Mouse (Mus musculus) lung, adult 2 months (tissue): Measurements from ENCODE around the gene Fcamr.

ENCODE experiments used
- CTCF ChIP-seq: fragments of 200-500 bp; IDR thresholded peaks from 2 replicates; pipeline ENCODE4 v1.5.1; 2011; ENCODE audit warnings: mild to moderate bottlenecking, low read length, control low read depth; ENCODE audit not compliant: insufficient read depth
- POLR2A ChIP-seq: fragments of 200-500 bp; IDR thresholded peaks from 2 replicates; pipeline ENCODE4 v1.6.1; 2011; ENCODE audit warnings: low read depth, mild to moderate bottlenecking, control low read depth, low read length, borderline replicate concordance; ENCODE audit errors: extremely low read depth

GRCm38 (mm10) chr1:130811316-130811715 is 10.6 kb downstream of the Fcamr start:
- no peak for TF ChIP-seq CTCF
- TF ChIP-seq POLR2A, result no peak
